Mouse (Mus musculus) thymus, adult 2 months (tissue): ENCODE measurements around the gene Ap5b1. TPM values are rescaled to one million over a fixed set of nuclear protein-coding genes. Genes with fewer than 3 reads are reported as not detected.

ENCODE experiments used
- DNase-seq: peaks from one replicate; pipeline ENCODE4 v3.0.0; 2021
- H3K27ac ChIP-seq: fragments of 200-500 bp; 2 replicates; pipeline ENCODE4 v1.5.1; 2012; ENCODE audit warnings: low read length, control low read depth; ENCODE audit not compliant: control insufficient read depth, insufficient read depth
- H3K27me3 ChIP-seq: fragments of 200-500 bp; 2 replicates; pipeline ENCODE4 v1.6.1; 2012; ENCODE audit warnings: mild to moderate bottlenecking, low read length, moderate library complexity, mixed read lengths; ENCODE audit not compliant: control insufficient read depth, insufficient read depth
- H3K36me3 ChIP-seq: fragments of 200-500 bp; 2 replicates; pipeline ENCODE4 v1.6.1; 2012; ENCODE audit warnings: mild to moderate bottlenecking, low read length, moderate library complexity; ENCODE audit not compliant: control insufficient read depth, insufficient read depth
- H3K4me1 ChIP-seq: fragments of 200-500 bp; replicated peaks from 2 replicates; pipeline ENCODE4 v1.6.1; 2012; ENCODE audit warnings: low read length; ENCODE audit not compliant: control insufficient read depth, insufficient read depth
- H3K4me3 ChIP-seq: fragments of 200-500 bp; 2 replicates; pipeline ENCODE4 v1.5.1; 2012; ENCODE audit warnings: mild to moderate bottlenecking, low read length, control low read depth, moderate library complexity; ENCODE audit not compliant: control insufficient read depth, insufficient read depth
- CTCF ChIP-seq: fragments of 200-500 bp; IDR thresholded peaks from 2 replicates; pipeline ENCODE4 v1.5.1; 2012; ENCODE audit warnings: mild to moderate bottlenecking, control low read depth, low read length, moderate library complexity, borderline replicate concordance; ENCODE audit not compliant: control insufficient read depth, poor library complexity, insufficient read depth; ENCODE audit errors: extremely low read depth
- POLR2A ChIP-seq: fragments of 200-500 bp; IDR thresholded peaks from 2 replicates; pipeline ENCODE4 v1.6.1; 2012; ENCODE audit warnings: mild to moderate bottlenecking, low read length, control low read depth, moderate library complexity; ENCODE audit not compliant: control insufficient read depth, poor library complexity, insufficient read depth; ENCODE audit errors: extremely low read depth
- WGBS: fragments of 180-500 bp; shearing (Covaris S2); methylation state at CpG from one replicate; pipeline ENCODE4 v1.1.7; 2018; 5-methylcytosine and 5-hydroxymethylcytosine counted together
- polyA plus RNA-seq: library from polyadenylated mRNA; depleted of rRNA; stranded (reverse); fragments of >200 nt; gene quantifications from 2 replicates; pipeline ENCODE4 v1.2.3, GENCODE M21; 2012

Ap5b1 gene
- polyA plus RNA-seq, 1 experiment: 35.0 TPM

GRCm38 (mm10) chr19:5591888-5592287, 24.1 kb downstream of the Ap5b1 start:
- Histone ChIP-seq H3K4me1 (no peaks in the 10 kb centered on the region), H3K27me3 (no peaks in the 10 kb centered on the region), H3K36me3 (no peaks in the 10 kb centered on the region), H3K4me3 (no peak overlapping the region), H3K27ac (no peak overlapping the region)
- DNase-seq: no peak
- 58% methylated on average over 6 of the region's 6 CpGs for WGBS
- TF ChIP-seq POLR2A (no peak), CTCF (no peak)

GRCm38 (mm10) chr19:5599224-5599623, 31.4 kb downstream of the Ap5b1 start:
- no peak for DNase-seq
- TF ChIP-seq POLR2A (no peak), CTCF (no peak)
- Histone ChIP-seq H3K4me1 (peaks cover 16% of the 10 kb centered on the region), H3K36me3 (peaks cover 9% of the 10 kb centered on the region), H3K4me3 (no peak overlapping the region), H3K27me3 (no peaks in the 10 kb centered on the region), H3K27ac (no peak overlapping the region)
- WGBS: 89% methylated on average over 4 of the region's 4 CpGs

GRCm38 (mm10) chr19:5601752-5602541, 34.1 kb downstream of the Ap5b1 start, which contains the start of gene Rnaseh2c:
Rnaseh2c (plus strand) TSS chr19:5601873.
- TF ChIP-seq POLR2A: peak; percentile 52; the same call in 1 of the 2 replicates
- TF ChIP-seq CTCF: 0 out of 2 replicates have a peak, but pooled peaks have one; percentile 21
- Histone ChIP-seq H3K27me3 (no peaks in the 10 kb centered on the region), H3K27ac (peak within 1 kb of the TSS; percentile 40), H3K4me3 (peak within 1 kb of the TSS; percentile 78), H3K36me3 (peaks cover 36% of the 10 kb centered on the region), H3K4me1 (peaks cover 16% of the 10 kb centered on the region)
- under 1% methylated on average over 64 of the region's 64 CpGs for WGBS
- DNase-seq: peak; percentile 85

DNA sequence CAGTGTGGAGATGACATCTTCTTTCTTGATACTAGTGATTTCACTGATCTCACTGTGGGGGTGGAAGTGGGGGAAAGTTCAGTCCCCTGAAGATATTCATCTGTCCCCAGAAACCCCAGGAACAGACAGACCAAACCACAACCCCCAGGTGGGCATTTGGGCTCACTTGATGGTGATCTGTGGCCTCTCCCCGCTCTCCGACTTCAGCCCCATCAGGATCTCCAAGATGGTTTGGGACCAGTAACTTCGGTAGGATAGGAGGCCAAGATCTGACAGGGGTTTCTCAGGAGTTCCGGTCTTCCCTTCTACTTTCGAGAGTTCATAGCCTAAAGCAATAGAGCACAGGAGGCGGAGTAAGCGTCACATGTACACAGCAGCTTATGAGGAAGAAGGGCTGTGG, 35.8 kb downstream of the Ap5b1 start:
- peaks cover 18% of the 10 kb centered on the region for H3K4me1 ChIP-seq
- 93% methylated on average over 7 of the region's 7 CpGs for WGBS
- no peak for DNase-seq
- no peak overlapping the region for H3K27ac ChIP-seq
- H3K27me3 ChIP-seq: no peaks in the 10 kb centered on the region
- H3K4me3 ChIP-seq: no peak overlapping the region
- TF ChIP-seq POLR2A (no peak), CTCF (no peak)
- peaks cover 51% of the 10 kb centered on the region for H3K36me3 ChIP-seq

GRCm38 (mm10) chr19:5605126-5605525, 37.3 kb downstream of the Ap5b1 start:
- H3K36me3 ChIP-seq: peaks cover 51% of the 10 kb centered on the region
- H3K4me3 ChIP-seq: no peak overlapping the region
- no peak overlapping the region for H3K27ac ChIP-seq
- DNase-seq: no peak
- WGBS: 99% methylated on average over 7 of the region's 7 CpGs
- H3K4me1 ChIP-seq: peaks cover 26% of the 10 kb centered on the region
- no peak for TF ChIP-seq POLR2A
- TF ChIP-seq CTCF: no peak
- no peaks in the 10 kb centered on the region for H3K27me3 ChIP-seq

GRCm38 (mm10) chr19:5606196-5606595, 38.4 kb downstream of the Ap5b1 start:
- 94% methylated on average over 8 of the region's 8 CpGs for WGBS
- no peak overlapping the region for H3K27ac ChIP-seq
- peaks cover 31% of the 10 kb centered on the region for H3K4me1 ChIP-seq
- H3K27me3 ChIP-seq: no peaks in the 10 kb centered on the region
- TF ChIP-seq POLR2A (no peak), CTCF (no peak)
- peaks cover 51% of the 10 kb centered on the region for H3K36me3 ChIP-seq
- no peak overlapping the region for H3K4me3 ChIP-seq
- DNase-seq: no peak

DNA sequence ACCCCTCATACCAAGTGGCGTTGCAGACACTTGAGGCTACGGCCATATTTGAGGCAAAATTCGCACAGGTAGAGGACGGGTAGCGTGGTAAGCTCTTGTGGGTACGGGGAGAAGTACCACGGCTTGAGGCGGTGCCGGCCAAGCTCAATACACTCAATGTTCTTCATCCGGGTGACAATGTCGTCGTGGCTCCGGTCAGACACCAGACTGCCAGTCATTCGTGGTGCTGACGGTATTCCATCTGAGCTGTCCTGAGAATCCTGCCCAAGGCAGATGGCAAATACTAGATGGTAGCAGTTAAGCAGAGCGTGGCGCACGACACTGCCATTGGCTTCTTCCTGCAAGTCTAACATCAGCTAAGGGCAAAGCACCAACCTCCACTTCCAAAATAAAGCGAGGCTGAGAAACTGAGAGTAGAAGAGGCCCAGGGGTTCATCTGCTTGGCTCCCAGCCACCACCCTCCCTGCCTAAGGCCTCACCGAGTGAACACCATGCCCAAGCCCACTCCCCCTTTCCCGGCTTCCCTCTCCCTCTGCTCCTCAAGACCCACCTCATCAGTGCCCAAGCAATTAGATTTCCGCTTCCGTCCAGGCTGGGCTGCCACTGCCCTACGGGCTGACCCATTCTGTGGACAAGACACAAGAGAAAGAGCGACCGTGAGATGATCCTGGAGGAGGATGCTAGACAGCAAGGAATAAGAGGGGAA, 40.0 kb downstream of the Ap5b1 start:
- no peak for TF ChIP-seq CTCF
- no peak for TF ChIP-seq POLR2A
- 97% methylated on average over 26 of the region's 26 CpGs for WGBS
- Histone ChIP-seq H3K4me1 (peaks cover 23% of the 10 kb centered on the region), H3K4me3 (no peak overlapping the region), H3K36me3 (peaks cover 51% of the 10 kb centered on the region), H3K27ac (no peak overlapping the region), H3K27me3 (no peaks in the 10 kb centered on the region)
- DNase-seq: no peak
